Mouse (Mus musculus) cerebellum, adult 9-10 months (tissue): Measurements from ENCODE around the gene Zkscan17.

Experiments
- DNase-seq: peaks from one replicate; pipeline ENCODE4 v3.0.0; 2022

The Zkscan17 gene

GRCm38 (mm10) chr11:59517441-59517840 is 9.1 kb downstream of the Zkscan17 start:
- DNase-seq = no peak

GRCm38 (mm10) chr11:59514789-59515188 is 11.8 kb downstream of the Zkscan17 start:
- DNase-seq = no peak

GRCm38 (mm10) chr11:59514381-59514780 is 12.2 kb downstream of the Zkscan17 start:
- no peak for DNase-seq

DNA sequence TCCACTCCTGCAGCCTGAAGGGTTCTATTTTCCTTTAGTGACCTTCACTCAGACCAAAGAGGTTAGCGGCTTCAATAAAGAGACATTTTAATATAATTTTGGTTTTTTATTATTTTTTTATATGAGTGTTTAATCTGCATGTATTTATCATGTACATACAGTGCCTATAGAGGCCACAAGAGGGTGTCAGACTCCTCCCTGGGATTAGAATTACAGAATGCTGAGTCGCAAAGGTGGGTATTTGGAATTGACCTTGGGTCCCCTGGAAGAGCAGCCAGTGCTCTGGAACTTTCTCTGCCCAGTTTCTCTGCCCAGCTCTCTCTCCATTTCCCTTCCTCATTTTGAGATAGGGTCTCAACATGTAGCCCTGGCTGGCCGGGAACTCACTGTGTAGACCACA is 13.0 kb downstream of the Zkscan17 start:
- DNase-seq = no peak

DNA sequence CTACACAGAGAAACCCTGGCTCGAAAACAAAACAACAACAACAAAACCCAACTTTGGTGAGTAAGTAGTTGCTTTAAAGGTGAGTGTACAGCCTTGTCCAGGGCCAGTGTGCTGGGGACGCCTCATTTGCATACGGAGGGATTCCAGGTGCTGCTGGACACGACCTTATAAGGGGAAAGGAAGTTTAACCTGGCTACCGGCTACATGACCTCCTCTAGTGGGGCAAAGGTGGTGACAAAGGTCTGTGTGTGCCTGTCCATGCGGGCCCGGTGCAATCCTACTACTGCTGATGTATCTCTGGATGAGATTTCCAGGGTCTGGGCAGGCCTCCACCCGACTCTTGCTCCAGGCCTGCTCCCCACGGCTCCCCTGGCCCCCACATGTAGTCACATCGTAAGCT is 13.8 kb downstream of the Zkscan17 start:
- DNase-seq = no peak

DNA sequence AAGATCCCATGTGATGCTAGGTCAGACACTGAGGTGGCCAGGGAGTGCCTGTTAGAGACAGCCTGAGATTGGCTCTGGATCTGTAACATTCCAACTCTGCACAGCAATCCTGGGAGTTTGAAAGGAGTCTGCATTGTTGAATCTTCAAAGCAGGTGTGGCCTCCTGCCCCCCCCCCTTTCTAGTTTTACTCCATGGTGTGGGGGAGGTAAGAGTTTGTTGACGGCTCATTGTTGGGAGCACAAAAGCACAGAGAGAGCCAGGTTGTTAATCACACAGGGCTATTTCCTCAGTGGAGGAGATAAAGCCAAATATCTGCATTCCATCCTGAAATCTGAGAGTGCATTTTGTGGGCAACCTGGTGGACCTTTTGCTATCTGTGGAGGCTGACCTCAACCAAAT is 15.0 kb downstream of the Zkscan17 start:
- DNase-seq = no peak

- DNase-seq = no peak
Observed at GRCm38 (mm10) chr11:59506713-59507074, 19.9 kb downstream of the Zkscan17 start.

DNA sequence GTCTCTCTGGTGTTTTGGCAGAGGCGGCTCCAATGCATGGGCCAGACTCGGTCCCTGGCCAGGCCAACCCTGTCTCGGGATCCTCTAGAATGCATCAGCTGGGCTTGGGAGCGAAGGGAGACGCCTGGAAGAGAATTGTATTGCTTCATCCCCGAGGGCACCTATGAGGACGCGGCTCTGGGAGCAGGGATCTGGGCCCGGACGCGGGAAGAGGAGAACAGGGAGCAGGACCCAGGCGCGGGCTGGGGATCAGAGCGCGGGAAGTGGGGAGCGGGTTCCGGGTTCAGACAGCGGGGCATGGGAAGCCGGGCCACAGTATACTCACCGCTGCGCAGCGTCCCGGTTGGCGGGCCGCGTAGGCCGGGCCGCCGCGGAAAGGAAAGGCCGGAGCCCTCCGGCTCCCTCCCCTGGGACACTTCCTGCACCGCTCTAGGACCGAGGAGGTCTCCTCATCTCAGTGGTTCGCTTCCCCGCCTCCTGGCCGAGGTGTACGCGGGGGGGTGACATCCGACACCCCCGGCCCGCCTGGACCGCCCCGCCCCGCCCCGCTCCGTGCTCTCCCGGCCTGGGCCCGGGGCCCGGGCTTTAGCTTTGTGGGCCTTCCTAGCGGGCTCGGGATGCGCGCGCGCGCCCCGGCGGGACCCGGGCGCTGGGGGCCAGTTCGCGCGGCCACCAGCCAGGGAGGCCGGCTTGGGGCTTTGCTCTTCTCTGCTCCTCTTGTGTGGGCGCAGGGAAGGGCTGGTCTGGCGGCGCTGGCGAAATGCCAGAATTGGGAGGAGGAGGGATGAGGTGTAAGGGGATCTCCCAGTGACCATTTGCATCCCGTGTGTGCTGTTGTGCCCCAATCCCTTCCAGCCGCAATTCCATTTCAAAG is 20.5 kb downstream of the Zkscan17 start:
- peak; percentile 81 for DNase-seq

GRCm38 (mm10) chr11:59505351-59505838 is 21.2 kb downstream of the Zkscan17 start:
- DNase-seq = peak; percentile 73

- no peak for DNase-seq
Observed at GRCm38 (mm10) chr11:59501978-59502700, 24.4 kb downstream of the Zkscan17 start.

GRCm38 (mm10) chr11:59497747-59498146 is 28.8 kb downstream of the Zkscan17 start:
- DNase-seq = no peak

DNA sequence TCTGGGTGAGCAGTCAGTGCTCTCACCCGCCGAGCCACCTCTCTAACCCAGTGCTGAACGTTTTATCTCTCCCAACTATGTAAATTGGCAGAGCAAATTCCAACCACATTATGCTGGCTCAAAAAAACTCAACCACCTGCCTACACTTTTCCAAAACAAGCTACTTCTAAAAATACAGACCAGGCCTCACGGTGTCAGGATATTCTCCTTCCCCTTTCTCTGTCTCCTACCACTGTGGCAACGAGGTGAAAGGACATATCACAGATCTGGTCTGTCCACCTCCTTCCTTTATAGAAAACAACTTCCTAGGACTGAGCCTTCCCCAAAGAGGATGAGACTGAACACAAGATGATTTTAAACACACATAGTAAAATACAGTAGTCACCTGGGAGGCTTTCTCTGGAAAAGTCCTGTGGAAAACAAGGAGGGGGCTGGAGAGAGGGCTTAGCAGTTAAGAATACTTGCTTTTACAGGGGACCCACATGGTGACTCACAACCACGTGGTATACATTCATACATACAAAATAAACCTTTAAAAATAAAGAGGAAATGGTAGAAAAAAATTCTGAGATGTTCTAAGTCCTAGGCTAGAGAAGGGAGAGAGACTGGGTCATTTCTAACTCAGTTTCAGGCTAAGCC is 29.8 kb downstream of the Zkscan17 start:
- no peak for DNase-seq

- DNase-seq = no peak
Observed at GRCm38 (mm10) chr11:59486222-59486621, 40.3 kb downstream of the Zkscan17 start.

DNA sequence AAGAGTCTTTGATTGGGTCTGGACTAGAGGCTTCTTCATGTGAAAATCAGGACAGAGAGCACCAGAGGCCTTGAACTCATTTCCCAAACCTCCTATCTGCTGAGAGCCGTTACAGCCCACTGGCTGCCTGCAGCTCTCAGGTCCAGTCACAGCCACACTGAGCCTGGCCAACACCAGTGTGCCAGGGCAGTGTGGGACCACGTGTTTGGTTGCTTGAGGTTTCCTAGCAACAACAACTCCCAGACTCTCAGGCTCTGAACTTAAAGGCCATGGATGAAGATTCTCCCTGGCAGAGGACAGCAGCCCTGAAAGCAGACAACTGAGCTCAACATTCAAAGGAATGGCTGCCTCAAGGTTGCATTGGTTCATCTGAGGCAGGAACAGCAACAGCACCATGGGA is 40.9 kb downstream of the Zkscan17 start:
- no peak for DNase-seq

GRCm38 (mm10) chr11:59483212-59483611 is 43.3 kb downstream of the Zkscan17 start:
- DNase-seq = peak; percentile 63

DNA sequence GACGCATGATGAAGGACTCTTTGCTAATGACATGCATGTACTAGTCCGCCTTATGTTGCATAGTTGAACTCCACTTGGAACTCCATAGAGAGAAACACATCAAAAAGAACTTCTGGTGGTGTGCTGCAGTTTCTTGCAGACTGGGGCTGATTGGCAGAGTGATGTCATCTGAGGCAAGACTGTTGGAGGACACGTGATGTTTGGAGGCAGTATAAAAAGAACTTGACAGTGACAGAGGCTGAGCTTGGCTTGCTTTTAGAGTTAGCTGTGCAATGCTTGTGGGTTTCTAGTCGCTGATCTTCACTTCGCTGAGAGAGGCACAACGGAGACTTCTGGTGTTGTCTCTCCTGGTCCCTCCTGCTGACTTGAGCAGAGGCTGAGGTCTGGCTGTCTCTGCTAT is 49.3 kb downstream of the Zkscan17 start:
- DNase-seq = no peak

GRCm38 (mm10) chr11:59472326-59472677 is 54.2 kb downstream of the Zkscan17 start, which contains the start of gene Zfp867:
Zfp867 (minus strand) TSS chr11:59472474.
- DNase-seq = peak; percentile 93

GRCm38 (mm10) chr11:59471413-59472325 is 54.9 kb downstream of the Zkscan17 start:
- no peak for DNase-seq

GRCm38 (mm10) chr11:59460459-59460858 is 66.1 kb downstream of the Zkscan17 start:
- no peak for DNase-seq

GRCm38 (mm10) chr11:59458973-59459372 is 67.6 kb downstream of the Zkscan17 start:
- DNase-seq = no peak

DNA sequence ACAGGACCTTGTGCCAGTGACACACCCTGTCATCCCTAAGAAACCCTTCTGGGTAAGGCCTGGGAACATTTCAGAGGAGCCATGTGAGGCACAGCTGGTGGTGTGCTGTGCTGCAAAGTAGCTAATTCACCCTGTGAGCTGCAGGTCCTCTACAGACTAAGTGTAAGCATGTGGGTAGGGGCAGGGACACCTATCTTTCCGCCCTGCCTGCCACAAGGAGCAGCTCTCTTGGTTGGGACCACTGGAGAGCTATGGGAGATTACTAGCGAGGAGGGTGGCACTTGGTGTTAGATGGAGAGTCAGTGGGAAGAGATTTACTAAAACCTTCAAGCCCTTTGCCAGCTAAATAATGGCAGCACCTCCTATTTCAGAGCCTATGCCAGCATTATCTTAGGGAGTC is 69.7 kb downstream of the Zkscan17 start:
- no peak for DNase-seq

GRCm38 (mm10) chr11:59456346-59456745 is 70.2 kb downstream of the Zkscan17 start:
- no peak for DNase-seq
